Mouse (Mus musculus) spleen, adult 2 months (tissue): ENCODE measurements at regions not wholly inside any gene's neighbourhood (a gene's known extent, or its start where the extent isn't known, plus 50 kb on each side); places are given as distances from the start of the nearest gene placed in this dataset.

ENCODE experiments used
- DNase-seq, 2 experiments: peaks; one replicate each; pipeline versions ENCODE4 v3.0.0 to v3.0.0-alpha.2; 2012 to 2021; ENCODE audit warnings: low spot score in 2 of 2, low read depth in 1 of 2
- H3K27ac ChIP-seq: fragments of 200-500 bp; 2 replicates; pipeline ENCODE4 v1.5.1; 2012; ENCODE audit warnings: low read length, inconsistent platforms; ENCODE audit not compliant: insufficient read depth
- H3K27me3 ChIP-seq: fragments of 200-500 bp; 2 replicates; pipeline ENCODE4 v1.6.1; 2012; ENCODE audit warnings: mild to moderate bottlenecking, moderate library complexity, low read length, inconsistent platforms; ENCODE audit not compliant: control insufficient read depth, insufficient read depth
- H3K36me3 ChIP-seq: fragments of 200-500 bp; 2 replicates; pipeline ENCODE4 v1.6.1; 2012; ENCODE audit warnings: mild to moderate bottlenecking, low read length, inconsistent platforms; ENCODE audit not compliant: control insufficient read depth, insufficient read depth
- H3K4me1 ChIP-seq: fragments of 200-500 bp; 2 replicates; pipeline ENCODE4 v1.6.1; 2011; ENCODE audit warnings: inconsistent platforms; ENCODE audit not compliant: control insufficient read depth, insufficient read depth, insufficient read length
- H3K4me3 ChIP-seq: fragments of 200-500 bp; 2 replicates; pipeline ENCODE4 v1.5.1; 2011; ENCODE audit warnings: mild to moderate bottlenecking, inconsistent platforms; ENCODE audit not compliant: insufficient read depth, insufficient read length; ENCODE audit errors: extremely low read depth
- CTCF ChIP-seq: fragments of 200-500 bp; IDR thresholded peaks from 2 replicates; pipeline ENCODE4 v1.5.1; 2011; ENCODE audit warnings: mild to moderate bottlenecking, inconsistent platforms; ENCODE audit not compliant: insufficient read depth, insufficient read length, insufficient replicate concordance; ENCODE audit errors: extremely low read depth
- POLR2A ChIP-seq: fragments of 200-500 bp; IDR thresholded peaks from 2 replicates; pipeline ENCODE4 v1.6.1; 2011; ENCODE audit warnings: low read depth, low read length, inconsistent platforms
- WGBS: fragments of 180-500 bp; shearing (Covaris S2); methylation state at CpG from one replicate; pipeline ENCODE4 v1.1.7; 2018; 5-methylcytosine and 5-hydroxymethylcytosine counted together

DNA sequence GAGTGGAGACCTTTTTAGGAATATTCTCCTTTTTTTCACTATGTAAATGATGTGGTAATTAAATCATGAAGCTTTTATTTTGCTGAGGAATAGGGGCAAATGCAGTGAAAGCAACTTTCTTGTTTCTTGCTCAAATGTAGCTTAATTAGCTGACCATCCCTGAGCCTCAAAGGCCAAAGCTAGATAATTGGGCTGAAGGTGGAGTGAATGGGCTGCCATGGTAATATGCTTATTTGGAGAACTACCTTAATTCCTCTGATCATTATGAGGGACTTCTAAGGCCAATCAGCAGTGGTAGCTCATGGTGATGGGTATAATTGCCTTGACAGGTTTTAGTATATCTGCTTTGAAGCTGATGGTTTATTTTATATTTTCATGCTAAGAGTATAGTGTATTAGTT, 702.5 kb upstream of the Alcam start:
- no peak for DNase-seq
- Histone ChIP-seq H3K27me3 (no peaks in the 10 kb centered on the region), H3K27ac (no peak overlapping the region), H3K4me3 (no peak overlapping the region), H3K4me1 (no peaks in the 10 kb centered on the region), H3K36me3 (no peaks in the 10 kb centered on the region)
- TF ChIP-seq CTCF (no peak), POLR2A (no peak)

DNA sequence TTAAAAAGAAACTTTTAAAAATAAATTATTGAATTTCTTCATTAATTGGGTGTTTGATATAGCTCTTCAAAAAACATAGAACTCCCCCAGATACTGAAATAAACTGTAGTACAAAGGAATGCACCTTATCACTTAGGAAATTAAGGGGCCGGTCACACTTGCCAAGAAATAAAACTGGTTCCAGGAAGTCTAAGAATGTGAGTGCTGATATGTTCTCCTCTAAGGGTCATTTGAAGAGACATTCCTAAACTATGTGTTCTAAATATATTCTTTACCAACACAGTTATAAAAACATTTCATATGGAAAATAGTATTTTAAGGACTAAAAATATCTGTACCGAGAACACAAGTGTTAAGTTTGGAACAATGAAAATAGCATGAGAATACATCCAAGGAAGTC, 676.8 kb upstream of the Alcam start:
- Histone ChIP-seq H3K27ac (no peak overlapping the region), H3K36me3 (no peaks in the 10 kb centered on the region), H3K4me1 (no peaks in the 10 kb centered on the region), H3K4me3 (no peak overlapping the region), H3K27me3 (no peaks in the 10 kb centered on the region)
- DNase-seq = no peak
- TF ChIP-seq CTCF (no peak), POLR2A (no peak)
- 88% methylated on average over 2 of the region's 2 CpGs for WGBS

DNA sequence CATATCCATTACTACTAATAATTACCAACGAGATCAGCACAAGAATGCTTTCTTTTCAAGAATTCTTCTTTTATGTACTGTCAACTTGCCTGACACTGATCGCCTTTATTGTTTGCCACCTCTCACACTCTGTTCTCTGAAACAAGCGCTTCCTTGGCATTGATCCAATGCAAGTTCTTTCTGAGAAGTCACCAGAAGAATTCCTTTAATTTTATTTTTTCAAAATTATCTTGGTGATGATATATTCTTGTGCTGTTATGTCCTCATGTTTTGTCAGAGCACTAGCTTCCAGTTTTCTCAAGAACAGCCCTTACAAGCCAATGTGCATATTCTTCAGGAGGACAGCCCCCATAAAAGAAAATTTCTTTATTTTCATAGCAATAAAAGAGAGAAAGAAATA, 654.9 kb upstream of the Alcam start:
- DNase-seq = no peak
- no peak overlapping the region for H3K4me3 ChIP-seq
- no peaks in the 10 kb centered on the region for H3K36me3 ChIP-seq
- H3K4me1 ChIP-seq = no peaks in the 10 kb centered on the region
- H3K27me3 ChIP-seq = no peaks in the 10 kb centered on the region
- TF ChIP-seq CTCF (no peak), POLR2A (no peak)
- WGBS = 80% methylated on average over 3 of the region's 3 CpGs
- H3K27ac ChIP-seq = no peak overlapping the region

GRCm38 (mm10) chr16:53095396-53095929, 641.6 kb upstream of the Alcam start:
- Histone ChIP-seq H3K27me3 (no peaks in the 10 kb centered on the region), H3K4me3 (no peak overlapping the region; the same call in 1 of the 2 replicates), H3K4me1 (no peaks in the 10 kb centered on the region), H3K36me3 (no peaks in the 10 kb centered on the region), H3K27ac (no peak overlapping the region)
- WGBS = 68% methylated on average over 2 of the region's 2 CpGs
- TF ChIP-seq CTCF = no peak
- TF ChIP-seq POLR2A = no peak
- DNase-seq = no peak

DNA sequence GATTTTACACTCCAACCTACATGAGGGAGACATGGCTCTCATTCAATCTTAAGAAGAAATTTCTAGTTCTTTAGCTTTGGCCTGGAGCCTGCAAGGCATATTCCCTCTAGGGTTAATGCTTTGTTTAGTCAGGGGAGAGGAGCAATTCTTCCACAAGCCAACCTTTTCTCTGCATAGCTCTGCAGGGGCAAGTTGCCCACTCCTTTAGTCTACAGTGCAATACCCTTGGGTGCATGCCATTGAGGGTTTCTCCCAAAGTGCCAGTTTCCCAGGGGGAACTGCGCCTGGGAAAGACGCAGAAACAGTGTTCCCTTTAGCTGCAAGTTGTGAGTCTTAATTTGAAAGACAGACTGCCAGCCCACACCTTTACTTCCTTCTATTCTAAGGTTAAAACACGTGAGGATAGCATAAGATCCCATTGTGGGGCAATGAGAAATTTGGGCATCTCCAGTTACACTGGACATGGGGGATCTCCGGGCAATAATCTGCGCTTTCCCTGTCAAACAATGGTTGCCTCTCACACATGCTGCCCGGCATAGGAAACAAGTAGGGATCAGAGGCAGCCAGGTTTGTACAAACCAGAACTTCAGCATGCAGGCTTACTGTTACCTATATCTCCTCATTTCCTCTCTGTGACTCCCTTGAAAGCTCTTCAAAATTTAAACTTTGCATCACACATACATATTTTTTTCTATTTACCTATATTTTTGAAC, 620.1 kb upstream of the Alcam start:
- DNase-seq = no peak
- WGBS = 79% methylated on average over 6 of the region's 6 CpGs
- Histone ChIP-seq H3K27me3 (no peaks in the 10 kb centered on the region), H3K27ac (no peak overlapping the region), H3K4me3 (no peak overlapping the region), H3K4me1 (no peaks in the 10 kb centered on the region), H3K36me3 (no peaks in the 10 kb centered on the region)
- TF ChIP-seq POLR2A (no peak), CTCF (no peak)

DNA sequence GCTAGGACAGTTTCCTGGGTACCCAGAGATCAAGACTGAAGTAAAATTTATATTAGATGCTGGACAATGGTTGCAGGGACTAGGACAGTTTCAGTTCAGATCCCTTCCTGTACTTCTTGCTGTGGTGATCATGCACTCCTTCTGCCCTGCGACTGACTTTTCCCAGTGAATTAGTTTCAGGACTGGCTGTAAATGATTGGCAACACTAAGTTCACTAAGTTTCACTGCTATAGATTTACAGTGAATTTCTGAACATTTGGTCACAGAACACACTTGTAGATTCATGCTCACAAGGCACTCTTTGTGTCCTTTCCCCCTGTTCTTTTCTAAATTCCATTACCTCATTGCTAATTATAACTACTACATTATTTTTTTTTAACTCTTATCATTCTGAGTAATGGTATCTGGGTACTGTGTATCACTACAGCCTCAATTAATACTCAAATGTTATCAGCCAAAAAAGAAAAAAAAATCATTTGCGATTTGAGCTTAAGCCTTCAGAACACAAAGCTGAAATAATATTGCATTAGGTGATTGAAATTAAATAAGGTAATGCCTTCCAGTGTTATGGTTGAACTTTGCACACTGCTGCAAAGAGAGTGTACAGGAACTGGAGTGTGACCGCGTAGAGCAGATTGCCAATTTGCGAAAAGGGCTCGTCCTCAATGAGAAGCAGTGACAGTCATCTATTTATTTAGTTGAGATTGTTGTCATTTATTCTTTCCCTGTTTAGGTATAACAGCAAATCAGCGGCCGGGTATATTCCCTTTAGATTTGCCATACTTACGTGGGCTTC, 618.2 kb upstream of the Alcam start:
- WGBS = 93% methylated on average over 9 of the region's 9 CpGs

GRCm38 (mm10) chr16:53064151-53064550, 610.3 kb upstream of the Alcam start:
- Histone ChIP-seq H3K4me3 (no peak overlapping the region), H3K4me1 (no peaks in the 10 kb centered on the region), H3K36me3 (no peaks in the 10 kb centered on the region), H3K27me3 (no peaks in the 10 kb centered on the region), H3K27ac (no peak overlapping the region)
- no peak for TF ChIP-seq POLR2A
- TF ChIP-seq CTCF = no peak
- no peak for DNase-seq
- WGBS = 79% methylated on average over 3 of the region's 3 CpGs

More for the DNA sequence above, 618.2 kb upstream of the Alcam start:
- no peak for TF ChIP-seq CTCF
- TF ChIP-seq POLR2A = no peak
- H3K36me3 ChIP-seq = no peaks in the 10 kb centered on the region
- H3K4me1 ChIP-seq = no peaks in the 10 kb centered on the region
- no peak for DNase-seq
- H3K27me3 ChIP-seq = no peaks in the 10 kb centered on the region
- no peak overlapping the region for H3K27ac ChIP-seq
- no peak overlapping the region for H3K4me3 ChIP-seq
